Mouse (Mus musculus) MEL (cell line): ENCODE results near the gene P2rx7. TPM values are rescaled to one million over a fixed set of nuclear protein-coding genes. Genes with fewer than 3 reads are reported as not detected.
A peak's percentile ranks its signal among the peaks of the same experiment; 100 is the strongest.
"Not testable (repeated sequence)": the region's sequence is repeated elsewhere in the genome, so short reads cannot be mapped to it uniquely, and the experiment has no call there.

Experiments
- DNase-seq: peaks from one replicate; pipeline ENCODE4 v3.0.0; 2011; ENCODE audit warnings: low read depth, low spot score
- H3K27ac ChIP-seq: 2 replicates; pipeline ENCODE4 v1.5.1; 2012; ENCODE audit warnings: low read depth, mild to moderate bottlenecking, control low read depth, low read length, moderate library complexity; ENCODE audit not compliant: control insufficient read depth
- H3K27me3 ChIP-seq, 2 experiments: fragments of 150-350 bp in 1 of 2; sonication (generic) in 1 of 2; 2 replicates each; pipeline ENCODE4 v1.6.1; 2012; ENCODE audit warnings: low read length in 2 of 2, mild to moderate bottlenecking in 2 of 2, improper control_type of control experiment in 1 of 2, moderate library complexity in 1 of 2; ENCODE audit not compliant: insufficient read depth in 2 of 2, control insufficient read depth in 1 of 2
- H3K36me3 ChIP-seq, 2 experiments: 2 replicates each; pipeline ENCODE4 v1.6.1; 2012 to 2014; ENCODE audit warnings: low read length in 2 of 2, improper control_type of control experiment in 1 of 2, inconsistent platforms in 1 of 2, mild to moderate bottlenecking in 1 of 2; ENCODE audit not compliant: insufficient read depth in 2 of 2, control insufficient read depth in 1 of 2
- H3K4me1 ChIP-seq, 2 experiments: fragments of 150-350 bp in 1 of 2; sonication (generic) in 1 of 2; 2 replicates each; pipeline ENCODE4 v1.6.1; 2012; ENCODE audit warnings: low read length in 2 of 2, improper control_type of control experiment in 1 of 2, mild to moderate bottlenecking in 1 of 2; ENCODE audit not compliant: insufficient read depth in 2 of 2, control insufficient read depth in 1 of 2
- H3K4me3 ChIP-seq, 2 experiments: fragments of 150-350 bp in 1 of 2; sonication (generic) in 1 of 2; 2 replicates each; pipeline ENCODE4 v1.5.1; 2012; ENCODE audit warnings: low read depth in 2 of 2, low read length in 2 of 2, mild to moderate bottlenecking in 2 of 2, moderate library complexity in 2 of 2, control low read depth in 1 of 2, improper control_type of control experiment in 1 of 2; ENCODE audit not compliant: control insufficient read depth in 1 of 2, insufficient read depth in 1 of 2
- H3K79me2 ChIP-seq: 2 replicates; pipeline ENCODE4 v1.6.1; 2012; ENCODE audit warnings: mild to moderate bottlenecking, low read length, moderate library complexity; ENCODE audit not compliant: control insufficient read depth, poor library complexity, insufficient read depth
- H3K9ac ChIP-seq: 2 replicates; pipeline ENCODE4 v1.6.1; 2012; ENCODE audit warnings: low read depth, mild to moderate bottlenecking, control low read depth, low read length, moderate library complexity; ENCODE audit not compliant: control insufficient read depth, poor library complexity, severe bottlenecking
- H3K9me3 ChIP-seq: fragments of 150-350 bp; sonication (generic); replicated peaks from 2 replicates; pipeline ENCODE4 v1.6.1; 2012; ENCODE audit warnings: mild to moderate bottlenecking, low read length, improper control_type of control experiment, moderate library complexity; ENCODE audit not compliant: insufficient read depth
- BHLHE40 ChIP-seq: IDR thresholded peaks from 2 replicates; pipeline ENCODE4 v1.6.1; 2012; ENCODE audit warnings: low read depth, mild to moderate bottlenecking, inconsistent platforms, low read length, improper control_type of control experiment, borderline replicate concordance
- EP300 ChIP-seq, 2 experiments: IDR thresholded peaks; 2 replicates each; pipeline ENCODE4 v1.6.1; 2011; ENCODE audit warnings: improper control_type of control experiment in 2 of 2, low read length in 2 of 2, low read depth in 1 of 2, mild to moderate bottlenecking in 1 of 2
- ETS1 ChIP-seq: IDR thresholded peaks from 2 replicates; pipeline ENCODE4 v1.6.1; 2012; ENCODE audit warnings: low read depth, mild to moderate bottlenecking, inconsistent platforms, low read length, improper control_type of control experiment, moderate library complexity
- HCFC1 ChIP-seq: IDR thresholded peaks from 2 replicates; pipeline ENCODE4 v1.6.1; 2012; ENCODE audit warnings: low read depth, mild to moderate bottlenecking, inconsistent platforms, low read length, improper control_type of control experiment, moderate library complexity
- MAX ChIP-seq: IDR thresholded peaks from 2 replicates; pipeline ENCODE4 v1.6.1; 2011; ENCODE audit warnings: low read length, improper control_type of control experiment
- MEF2A ChIP-seq: IDR thresholded peaks from 2 replicates; pipeline ENCODE4 v1.6.1; 2014; ENCODE audit warnings: low read depth, mild to moderate bottlenecking, inconsistent platforms, low read length, improper control_type of control experiment; ENCODE audit not compliant: poor library complexity, insufficient replicate concordance, severe bottlenecking; ENCODE audit errors: extremely low read depth
- MXI1 ChIP-seq: IDR thresholded peaks from 2 replicates; pipeline ENCODE4 v1.6.1; 2011; ENCODE audit warnings: mild to moderate bottlenecking, low read depth, low read length, improper control_type of control experiment
- MYC ChIP-seq: IDR thresholded peaks from 2 replicates; pipeline ENCODE4 v1.6.1; 2011; ENCODE audit warnings: low read depth, mild to moderate bottlenecking, low read length, improper control_type of control experiment, moderate library complexity
- NRF1 ChIP-seq: IDR thresholded peaks from 2 replicates; pipeline ENCODE4 v1.6.1; 2014; ENCODE audit warnings: low read depth, mild to moderate bottlenecking, inconsistent platforms, low read length, improper control_type of control experiment, moderate library complexity; ENCODE audit not compliant: poor library complexity, insufficient read depth, severe bottlenecking
- POLR2A ChIP-seq, 2 experiments: IDR thresholded peaks; 2 replicates each; pipeline ENCODE4 v1.6.1; 2011 to 2012; ENCODE audit warnings: low read length in 2 of 2, mild to moderate bottlenecking in 2 of 2, control low read depth in 1 of 2, improper control_type of control experiment in 1 of 2, low read depth in 1 of 2, moderate library complexity in 1 of 2; ENCODE audit not compliant: control insufficient read depth in 1 of 2, insufficient read depth in 1 of 2, poor library complexity in 1 of 2
- POLR2AphosphoS2 ChIP-seq: IDR thresholded peaks from 2 replicates; pipeline ENCODE4 v1.6.1; 2011; ENCODE audit warnings: low read length, improper control_type of control experiment
- SIN3A ChIP-seq: IDR thresholded peaks from 2 replicates; pipeline ENCODE4 v1.6.1; 2012; ENCODE audit warnings: low read length, improper control_type of control experiment, inconsistent platforms
- TBP ChIP-seq: IDR thresholded peaks from 2 replicates; pipeline ENCODE4 v1.8.0; 2011; ENCODE audit warnings: low read depth, low read length, improper control_type of control experiment
- USF1 ChIP-seq: IDR thresholded peaks from 2 replicates; pipeline ENCODE4 v1.6.1; 2014; ENCODE audit warnings: low read depth, mild to moderate bottlenecking, inconsistent platforms, low read length, improper control_type of control experiment, moderate library complexity
- USF2 ChIP-seq, 2 experiments: IDR thresholded peaks; 2 replicates each; pipeline ENCODE4 v1.6.1; 2011 to 2012; ENCODE audit warnings: improper control_type of control experiment in 2 of 2, low read length in 2 of 2, borderline replicate concordance in 1 of 2, inconsistent platforms in 1 of 2, low read depth in 1 of 2, mild to moderate bottlenecking in 1 of 2; ENCODE audit not compliant: insufficient read depth in 1 of 2
- polyA plus RNA-seq, 2 experiments: library from polyadenylated mRNA; stranded (reverse) in 1 of 2; unstranded in 1 of 2; fragments of >175 nt in 1 of 2; fragments of >200 nt in 1 of 2; gene quantifications; 2 replicates each; pipeline versions ENCODE4 v1.2.1 to v1.2.4; 2012; ENCODE audit warnings: low replicate concordance in 2 of 2, low read depth in 1 of 2; ENCODE audit not compliant: insufficient read length in 2 of 2, insufficient read depth in 1 of 2, missing spikeins in 1 of 2
- total RNA-seq: library from RNA; depleted of rRNA; stranded (reverse); fragments of 300-350 nt; gene quantifications from 2 replicates; pipeline ENCODE4 v1.2.3, GENCODE M21; 2012

Gene P2rx7
- total and polyA plus RNA-seq, 3 experiments: 29.3 to 254 (median 40.8) TPM

DNA sequence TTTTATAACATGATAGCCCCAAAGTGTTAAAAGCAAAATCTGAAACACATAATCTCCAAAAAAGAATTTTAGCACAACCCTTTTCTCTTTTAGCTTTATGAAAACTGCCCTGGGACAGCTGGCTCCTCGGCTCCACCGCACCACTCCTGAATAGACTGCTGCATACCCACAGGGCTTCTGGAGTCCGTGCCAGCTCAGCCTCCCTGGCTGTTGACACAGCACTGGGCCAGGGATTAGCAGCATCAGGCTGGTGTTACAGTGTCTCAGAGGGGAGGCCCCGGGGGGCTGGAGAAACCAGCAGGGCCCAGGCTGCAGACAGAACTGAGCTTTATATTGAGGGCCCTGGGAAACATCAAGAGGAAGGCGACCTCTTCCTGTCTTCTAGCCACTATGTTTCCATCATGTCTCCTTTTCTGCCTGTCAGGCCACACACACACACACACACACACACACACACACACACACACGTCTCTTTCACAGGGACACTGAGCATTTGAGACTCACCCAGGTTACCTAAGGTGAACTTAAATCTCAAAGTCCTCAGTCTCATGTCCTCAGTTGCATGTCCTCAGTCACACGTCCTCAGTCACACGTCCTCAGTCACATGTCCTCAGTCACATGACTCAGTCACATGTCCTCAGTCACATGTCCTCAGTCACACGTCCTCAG lies 3.7 kb downstream of the P2rx7 start:
- peak; percentile 67 for DNase-seq

DNA sequence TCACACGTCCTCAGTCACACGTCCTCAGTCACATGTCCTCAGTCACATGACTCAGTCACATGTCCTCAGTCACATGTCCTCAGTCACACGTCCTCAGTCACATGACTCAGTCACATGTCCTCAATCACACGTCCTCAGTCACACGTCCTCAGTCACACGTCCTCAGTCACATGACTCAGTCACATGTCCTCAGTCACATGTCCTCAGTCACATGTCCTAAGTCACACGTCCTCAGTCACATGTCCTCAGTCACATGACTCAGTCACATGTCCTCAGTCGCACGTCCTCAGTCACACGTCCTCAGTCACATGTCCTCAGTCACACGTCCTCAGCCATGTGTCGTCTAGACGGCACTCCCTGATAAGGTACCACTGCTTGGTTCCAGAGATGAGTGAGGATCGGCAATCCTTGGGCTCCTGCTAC lies 4.3 kb downstream of the P2rx7 start:
- not testable (repeated sequence) for H3K27me3 ChIP-seq, H3K9me3 ChIP-seq
- H3K4me1 ChIP-seq: peaks cover 31 to 69% of the 10 kb centered on the region in 2 experiments
- H3K4me3 ChIP-seq: peak overlapping the region in 1 of 2 experiments; percentile 36; a peak in 3 of 4 replicates
- DNase-seq: peak; percentile 90
- H3K36me3 ChIP-seq: peaks cover 0 to 62% of the 10 kb centered on the region in 2 experiments; a peak in 2 of 4 replicates
- H3K27ac ChIP-seq: peak overlapping the region; percentile 84
- H3K79me2 ChIP-seq: peaks cover 26% of the 10 kb centered on the region
- H3K9ac ChIP-seq: peak overlapping the region; percentile 63
- TF ChIP-seq MYC (peak; percentile 95), USF2 (IDR thresholded peaks at IDR 0.05; ENCODE audit: borderline replicate concordance in 1 of 2, insufficient read depth in 1 of 2, low read depth in 1 of 2, low read length in 2 of 2) (peak; percentile 92 to 98), ETS1 (peak; percentile 87), EP300 (IDR thresholded peaks at IDR 0.05; ENCODE audit: low read depth in 1 of 2, low read length in 2 of 2) (peak in 1 of 2 experiments; percentile 56; a peak in 1 of 4 replicates), MAX (peak; percentile 99), HCFC1 (peak; percentile 84), MXI1 (peak; percentile 95), NRF1 (peak; percentile 15; the same call in 1 of the 2 replicates), BHLHE40 (peak; percentile 80; the same call in 1 of the 2 replicates), POLR2AphosphoS2 (0 out of 2 replicates have a peak, but pooled peaks have one; percentile 21), POLR2A (IDR thresholded peaks at IDR 0.05; ENCODE audit: control insufficient read depth in 1 of 2, insufficient read depth in 1 of 2, low read depth in 1 of 2, low read length in 2 of 2, poor library complexity in 1 of 2) (peak in 1 of 2 experiments; percentile 51; a peak in 1 of 4 replicates), USF1 (peak; percentile 88), SIN3A (peak; percentile 96)

More for the DNA sequence above, 3.7 kb downstream of the P2rx7 start:
- peaks cover 29 to 65% of the 10 kb centered on the region in 2 experiments for H3K4me1 ChIP-seq
- no peaks in the 10 kb centered on the region for H3K27me3 ChIP-seq
- H3K9me3 ChIP-seq: no peaks in the 10 kb centered on the region
- peak overlapping the region; percentile 75 for H3K27ac ChIP-seq
- H3K9ac ChIP-seq: peak overlapping the region; percentile 64
- H3K36me3 ChIP-seq: peaks cover 0 to 59% of the 10 kb centered on the region in 2 experiments; a peak in 2 of 4 replicates
- TF ChIP-seq TBP (no peak), POLR2AphosphoS2 (0 out of 2 replicates have a peak, but pooled peaks have one; percentile 29), MEF2A (no peak), POLR2A (IDR thresholded peaks at IDR 0.05; ENCODE audit: control insufficient read depth in 1 of 2, insufficient read depth in 1 of 2, low read depth in 1 of 2, low read length in 2 of 2, poor library complexity in 1 of 2) (0 out of 4 replicates have a peak, but pooled peaks of 1 of the 2 experiments have one; percentile 50), ETS1 (0 out of 2 replicates have a peak, but pooled peaks have one; percentile 7), MXI1 (no peak), SIN3A (0 out of 2 replicates have a peak, but pooled peaks have one; percentile 89)
- H3K4me3 ChIP-seq: peak overlapping the region; percentile 45 to 47
- peaks cover 26% of the 10 kb centered on the region for H3K79me2 ChIP-seq
